Mouse (Mus musculus): Measurements from ENCODE around the gene Prss8. TPM values are rescaled to one million over a fixed set of nuclear protein-coding genes. Genes with fewer than 3 reads are reported as not detected.
A peak's percentile ranks its signal among the peaks of the same experiment; 100 is the strongest.

The Prss8 gene
- total and polyA plus RNA-seq, 2 experiments from 2014 or later, result 0.18 to 8.1 TPM

GRCm38 (mm10) chr7:127885951-127886350 lies 44.0 kb downstream of the Prss8 start:
- Histone ChIP-seq H3K4me1 (ENCODE audit: control insufficient read depth, insufficient read depth) (no peaks in the 10 kb centered on the region), H3K36me3 (replicated peaks; ENCODE audit: control insufficient read depth, insufficient read depth, low read length) (peaks cover 76% of the 10 kb centered on the region), H3K9me3 (replicated peaks; ENCODE audit: control insufficient read depth, low read length) (no peaks in the 10 kb centered on the region), H3K9ac (replicated peaks; ENCODE audit: low read depth, low read length) (no peak overlapping the region; the same call in 1 of the 2 replicates), H3K4me2 (ENCODE audit: low read depth, low read length) (no peak overlapping the region), H3K27ac (ENCODE audit: low read depth) (no peak overlapping the region), H3K4me3 (ENCODE audit: low read depth, low read length) (no peak overlapping the region), H3K27me3 (ENCODE audit: control insufficient read depth, insufficient read depth, low read length) (no peaks in the 10 kb centered on the region)
- DNase-seq (ENCODE audit: low spot score) (no peak), ATAC-seq (ENCODE audit: insufficient read depth, low read depth) (no peak; the same call in 1 of the 2 replicates)
- 55% methylated on average over 6 of the region's 6 CpGs for WGBS
- TF ChIP-seq EP300 (IDR thresholded peaks at IDR 0.05; ENCODE audit: low read depth) (no peak), CTCF (IDR thresholded peaks at IDR 0.05; ENCODE audit: low read depth) (no peak)

DNA sequence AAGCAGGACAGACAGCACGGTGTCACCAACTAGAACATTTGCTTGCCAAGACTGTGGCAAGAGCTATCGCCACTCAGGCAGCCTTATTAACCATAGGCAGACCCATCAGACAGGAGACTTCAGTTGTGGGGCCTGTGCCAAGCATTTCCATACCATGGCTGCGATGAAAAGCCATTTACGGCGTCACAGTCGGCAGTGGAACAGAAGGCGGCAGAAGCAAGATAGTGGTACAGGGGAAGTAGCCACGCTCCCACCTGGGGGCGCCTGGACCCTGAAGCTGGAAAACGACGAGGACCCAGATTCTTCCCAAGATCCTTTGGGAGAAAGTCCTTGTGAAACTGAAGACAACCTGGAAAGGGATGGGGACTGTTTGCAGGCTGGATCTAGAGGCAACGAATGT lies 49.5 kb downstream of the Prss8 start:
- ATAC-seq (ENCODE audit: insufficient read depth, low read depth), result no peak
- peaks cover 5% of the 10 kb centered on the region; the same call in 1 of the 2 replicates for H3K4me1 ChIP-seq (ENCODE audit: control insufficient read depth, insufficient read depth)
- no peak for DNase-seq (ENCODE audit: low spot score)

DNA sequence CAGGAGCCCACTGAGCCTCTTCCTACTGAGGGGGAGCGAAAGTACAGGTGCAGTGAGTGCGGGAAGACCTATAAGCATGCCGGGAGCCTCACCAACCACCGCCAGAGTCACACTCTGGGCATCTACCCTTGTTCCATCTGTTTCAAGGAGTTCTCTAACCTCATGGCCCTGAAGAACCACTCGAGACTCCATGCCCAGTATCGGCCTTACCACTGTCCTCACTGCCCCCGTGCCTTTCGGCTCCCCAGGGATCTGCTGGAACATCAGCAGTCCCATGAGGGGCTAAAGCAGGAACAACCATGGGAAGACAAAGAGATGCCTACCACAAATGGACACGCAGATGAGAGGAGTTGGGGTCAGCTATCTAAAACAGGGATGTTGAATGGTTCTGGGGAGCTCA lies 50.6 kb downstream of the Prss8 start:
- no peak for TF ChIP-seq EP300 (IDR thresholded peaks at IDR 0.05; ENCODE audit: low read depth)
- TF ChIP-seq CTCF (IDR thresholded peaks at IDR 0.05; ENCODE audit: low read depth), result no peak
- Histone ChIP-seq H3K9me3 (replicated peaks; ENCODE audit: control insufficient read depth, low read length) (no peaks in the 10 kb centered on the region), H3K27me3 (ENCODE audit: control insufficient read depth, insufficient read depth, low read length) (no peaks in the 10 kb centered on the region), H3K36me3 (replicated peaks; ENCODE audit: control insufficient read depth, insufficient read depth, low read length) (peaks cover 59% of the 10 kb centered on the region), H3K4me3 (ENCODE audit: low read depth, low read length) (no peak overlapping the region), H3K4me1 (ENCODE audit: control insufficient read depth, insufficient read depth) (peaks cover 9% of the 10 kb centered on the region), H3K9ac (replicated peaks; ENCODE audit: low read depth, low read length) (no peak overlapping the region), H3K4me2 (ENCODE audit: low read depth, low read length) (no peak overlapping the region), H3K27ac (ENCODE audit: low read depth) (no peak overlapping the region)
- ATAC-seq (ENCODE audit: insufficient read depth, low read depth), result no peak
- WGBS, result 95% methylated on average over 9 of the region's 9 CpGs
- DNase-seq (ENCODE audit: low spot score), result no peak

More for the DNA sequence above, 49.5 kb downstream of the Prss8 start:
- 81% methylated on average over 12 of the region's 12 CpGs for WGBS
- Histone ChIP-seq H3K27ac (ENCODE audit: low read depth) (no peak overlapping the region), H3K9ac (replicated peaks; ENCODE audit: low read depth, low read length) (no peak overlapping the region), H3K36me3 (replicated peaks; ENCODE audit: control insufficient read depth, insufficient read depth, low read length) (peaks cover 65% of the 10 kb centered on the region), H3K9me3 (replicated peaks; ENCODE audit: control insufficient read depth, low read length) (no peaks in the 10 kb centered on the region), H3K4me2 (ENCODE audit: low read depth, low read length) (no peak overlapping the region), H3K4me3 (ENCODE audit: low read depth, low read length) (no peak overlapping the region), H3K27me3 (ENCODE audit: control insufficient read depth, insufficient read depth, low read length) (no peaks in the 10 kb centered on the region)
- no peak for TF ChIP-seq EP300 (IDR thresholded peaks at IDR 0.05; ENCODE audit: low read depth)
- no peak for TF ChIP-seq CTCF (IDR thresholded peaks at IDR 0.05; ENCODE audit: low read depth)

- peak; percentile 67 for ATAC-seq (ENCODE audit: insufficient read depth, low read depth)
- WGBS, result under 1% methylated on average over 60 of the region's 60 CpGs
These were observed 53.2 kb downstream of the Prss8 start, which contains the start of gene Zfp668 for GRCm38 (mm10) chr7:127876467-127877348. Gene Zfp668, minus strand, starts transcription at chr7:127876828.

GRCm38 (mm10) chr7:127876041-127876466 lies 53.9 kb downstream of the Prss8 start, which contains the start of gene Zfp646:
Gene Zfp646, plus strand, starts transcription at chr7:127876221.
- ATAC-seq (ENCODE audit: insufficient read depth, low read depth) (peak; percentile 87), DNase-seq (ENCODE audit: low spot score) (peak; percentile 83)
- under 1% methylated on average over 40 of the region's 41 CpGs for WGBS

More at GRCm38 (mm10) chr7:127876467-127877348, 53.2 kb downstream of the Prss8 start, which contains the start of gene Zfp668:
- Histone ChIP-seq H3K4me2 (ENCODE audit: low read depth, low read length) (peak within 1 kb of the TSS; percentile 94), H3K4me1 (ENCODE audit: control insufficient read depth, insufficient read depth) (peaks cover 10% of the 10 kb centered on the region), H3K27me3 (ENCODE audit: control insufficient read depth, insufficient read depth, low read length) (no peaks in the 10 kb centered on the region), H3K9ac (replicated peaks; ENCODE audit: low read depth, low read length) (peak within 1 kb of the TSS; percentile 88), H3K4me3 (ENCODE audit: low read depth, low read length) (peak within 1 kb of the TSS; percentile 91), H3K9me3 (replicated peaks; ENCODE audit: control insufficient read depth, low read length) (no peaks in the 10 kb centered on the region), H3K36me3 (replicated peaks; ENCODE audit: control insufficient read depth, insufficient read depth, low read length) (peaks cover 36% of the 10 kb centered on the region), H3K27ac (ENCODE audit: low read depth) (peak within 1 kb of the TSS; percentile 97)
- peak; percentile 89 for DNase-seq (ENCODE audit: low spot score)
- TF ChIP-seq EP300 (IDR thresholded peaks at IDR 0.05; ENCODE audit: low read depth) (no peak; the same call in 1 of the 2 replicates), CTCF (IDR thresholded peaks at IDR 0.05; ENCODE audit: low read depth) (no peak)

More at GRCm38 (mm10) chr7:127876041-127876466, 53.9 kb downstream of the Prss8 start, which contains the start of gene Zfp646:
- peaks cover 10% of the 10 kb centered on the region for H3K4me1 ChIP-seq (ENCODE audit: control insufficient read depth, insufficient read depth)
- peak within 1 kb of the TSS; percentile 94 for H3K4me2 ChIP-seq (ENCODE audit: low read depth, low read length)
- H3K27me3 ChIP-seq (ENCODE audit: control insufficient read depth, insufficient read depth, low read length), result no peaks in the 10 kb centered on the region
- peak within 1 kb of the TSS; percentile 91 for H3K4me3 ChIP-seq (ENCODE audit: low read depth, low read length)
- TF ChIP-seq EP300 (IDR thresholded peaks at IDR 0.05; ENCODE audit: low read depth), result no peak; the same call in 1 of the 2 replicates
- TF ChIP-seq CTCF (IDR thresholded peaks at IDR 0.05; ENCODE audit: low read depth), result no peak
- peak within 1 kb of the TSS; percentile 88 for H3K9ac ChIP-seq (replicated peaks; ENCODE audit: low read depth, low read length)
- H3K36me3 ChIP-seq (replicated peaks; ENCODE audit: control insufficient read depth, insufficient read depth, low read length), result peaks cover 29% of the 10 kb centered on the region
- peak within 1 kb of the TSS; percentile 97 for H3K27ac ChIP-seq (ENCODE audit: low read depth)
- no peaks in the 10 kb centered on the region for H3K9me3 ChIP-seq (replicated peaks; ENCODE audit: control insufficient read depth, low read length)

Other genes with a start within 250 kb of the Prss8 start
- gene Bcl7c, start 221.2 kb downstream of the Prss8 start, total RNA-seq (2014; rRNA removed; ENCODE audit: low replicate concordance), result 19.3 and 32.4 TPM in 2 replicates
- 25.6 and 27.6 TPM in 2 replicates for gene Bcl7c, start 221.2 kb downstream of the Prss8 start, polyA plus RNA-seq (2015; fragmentation: Nextera tagmentation; extraction: Ambion mirVana)
- 9.3 and 11.1 TPM in 2 replicates for gene Ctf1, start 217.4 kb downstream of the Prss8 start, total RNA-seq (2014; rRNA removed; ENCODE audit: low replicate concordance)
- gene Ctf1, start 217.4 kb downstream of the Prss8 start, polyA plus RNA-seq (2015; fragmentation: Nextera tagmentation; extraction: Ambion mirVana), result 2.6 and 3.1 TPM in 2 replicates
- gene Ctf2, start 197.9 kb downstream of the Prss8 start, total RNA-seq (2014; rRNA removed; ENCODE audit: low replicate concordance), result not detected in 2 replicates
- gene Ctf2, start 197.9 kb downstream of the Prss8 start, polyA plus RNA-seq (2015; fragmentation: Nextera tagmentation; extraction: Ambion mirVana), result not detected in 2 replicates
- gene Fbxl19, start 185.6 kb downstream of the Prss8 start, total RNA-seq (2014; rRNA removed; ENCODE audit: low replicate concordance), result 8.9 and 21.6 TPM in 2 replicates
- gene Fbxl19, start 185.6 kb downstream of the Prss8 start, polyA plus RNA-seq (2015; fragmentation: Nextera tagmentation; extraction: Ambion mirVana), result 0.42 and 0.56 TPM in 2 replicates
- 31.8 and 38.9 TPM in 2 replicates for gene Orai3, start 160.3 kb downstream of the Prss8 start, total RNA-seq (2014; rRNA removed; ENCODE audit: low replicate concordance)
- gene Orai3, start 160.3 kb downstream of the Prss8 start, polyA plus RNA-seq (2015; fragmentation: Nextera tagmentation; extraction: Ambion mirVana), result 17.3 and 17.6 TPM in 2 replicates
- 7.5 and 14.4 TPM in 2 replicates for gene Setd1a, start 153.4 kb downstream of the Prss8 start, total RNA-seq (2014; rRNA removed; ENCODE audit: low replicate concordance)
- gene Setd1a, start 153.4 kb downstream of the Prss8 start, polyA plus RNA-seq (2015; fragmentation: Nextera tagmentation; extraction: Ambion mirVana), result 6.0 and 7.6 TPM in 2 replicates
- not detected in 2 replicates for gene Gm49388, start 144.5 kb downstream of the Prss8 start, total RNA-seq (2014; rRNA removed; ENCODE audit: low replicate concordance)
- gene Gm49388, start 144.5 kb downstream of the Prss8 start, polyA plus RNA-seq (2015; fragmentation: Nextera tagmentation; extraction: Ambion mirVana), result not detected in 2 replicates
- gene Hsd3b7, start 129.5 kb downstream of the Prss8 start, total RNA-seq (2014; rRNA removed; ENCODE audit: low replicate concordance), result 36.1 and 47.4 TPM in 2 replicates
- gene Hsd3b7, start 129.5 kb downstream of the Prss8 start, polyA plus RNA-seq (2015; fragmentation: Nextera tagmentation; extraction: Ambion mirVana), result 23.3 and 27.4 TPM in 2 replicates
- gene Stx4a, start 105.8 kb downstream of the Prss8 start, total RNA-seq (2014; rRNA removed; ENCODE audit: low replicate concordance), result 4.5 and 14.5 TPM in 2 replicates
- 44.7 and 46.5 TPM in 2 replicates for gene Stx4a, start 105.8 kb downstream of the Prss8 start, polyA plus RNA-seq (2015; fragmentation: Nextera tagmentation; extraction: Ambion mirVana)
- 0.15 and 0.19 TPM in 2 replicates for gene Stx1b, start 105.6 kb downstream of the Prss8 start, total RNA-seq (2014; rRNA removed; ENCODE audit: low replicate concordance)
- gene Stx1b, start 105.6 kb downstream of the Prss8 start, polyA plus RNA-seq (2015; fragmentation: Nextera tagmentation; extraction: Ambion mirVana), result 0.38 and 0.51 TPM in 2 replicates
- 19.5 and 25.4 TPM in 2 replicates for gene Zfp646, start 53.9 kb downstream of the Prss8 start, total RNA-seq (2014; rRNA removed; ENCODE audit: low replicate concordance)
- gene Zfp646, start 53.9 kb downstream of the Prss8 start, polyA plus RNA-seq (2015; fragmentation: Nextera tagmentation; extraction: Ambion mirVana), result 2.7 and 3.0 TPM in 2 replicates
- gene Zfp668, start 53.3 kb downstream of the Prss8 start, total RNA-seq (2014; rRNA removed; ENCODE audit: low replicate concordance), result 3.2 and 4.8 TPM in 2 replicates
- gene Zfp668, start 53.3 kb downstream of the Prss8 start, polyA plus RNA-seq (2015; fragmentation: Nextera tagmentation; extraction: Ambion mirVana), result 6.1 and 7.1 TPM in 2 replicates
- gene Prss53, start 39.1 kb downstream of the Prss8 start, total RNA-seq (2014; rRNA removed; ENCODE audit: low replicate concordance), result 0.12 TPM in 1 of 2 replicates, not detected in the other
- gene Prss53, start 39.1 kb downstream of the Prss8 start, polyA plus RNA-seq (2015; fragmentation: Nextera tagmentation; extraction: Ambion mirVana), result 0.26 and 0.66 TPM in 2 replicates
- 1.1 TPM in 1 of 2 replicates, not detected in the other for gene Gm21974, start 34.6 kb downstream of the Prss8 start, total RNA-seq (2014; rRNA removed; ENCODE audit: low replicate concordance)
- gene Gm21974, start 34.6 kb downstream of the Prss8 start, polyA plus RNA-seq (2015; fragmentation: Nextera tagmentation; extraction: Ambion mirVana), result not detected in 2 replicates
- gene Vkorc1, start 34.5 kb downstream of the Prss8 start, total RNA-seq (2014; rRNA removed; ENCODE audit: low replicate concordance), result 36.8 and 59.1 TPM in 2 replicates
- 70.4 and 85.8 TPM in 2 replicates for gene Vkorc1, start 34.5 kb downstream of the Prss8 start, polyA plus RNA-seq (2015; fragmentation: Nextera tagmentation; extraction: Ambion mirVana)
- gene Bckdk, start 26.0 kb downstream of the Prss8 start, total RNA-seq (2014; rRNA removed; ENCODE audit: low replicate concordance), result 117 and 196 TPM in 2 replicates
- 128 and 131 TPM in 2 replicates for gene Bckdk, start 26.0 kb downstream of the Prss8 start, polyA plus RNA-seq (2015; fragmentation: Nextera tagmentation; extraction: Ambion mirVana)
- gene Kat8, start 17.6 kb downstream of the Prss8 start, total RNA-seq (2014; rRNA removed; ENCODE audit: low replicate concordance), result 14.4 and 22.6 TPM in 2 replicates
- 17.0 and 20.4 TPM in 2 replicates for gene Kat8, start 17.6 kb downstream of the Prss8 start, polyA plus RNA-seq (2015; fragmentation: Nextera tagmentation; extraction: Ambion mirVana)
- 14.2 and 17.5 TPM in 2 replicates for gene Prss36, start 16.6 kb upstream of the Prss8 start, total RNA-seq (2014; rRNA removed; ENCODE audit: low replicate concordance)
- gene Prss36, start 16.6 kb upstream of the Prss8 start, polyA plus RNA-seq (2015; fragmentation: Nextera tagmentation; extraction: Ambion mirVana), result 10.1 and 10.2 TPM in 2 replicates
- gene Fus, start 37.4 kb upstream of the Prss8 start, total RNA-seq (2014; rRNA removed; ENCODE audit: low replicate concordance), result 25.8 and 33.4 TPM in 2 replicates
- gene Fus, start 37.4 kb upstream of the Prss8 start, polyA plus RNA-seq (2015; fragmentation: Nextera tagmentation; extraction: Ambion mirVana), result 134 and 175 TPM in 2 replicates
- 30.7 and 89.6 TPM in 2 replicates for gene Pycard, start 63.8 kb upstream of the Prss8 start, total RNA-seq (2014; rRNA removed; ENCODE audit: low replicate concordance)
- gene Pycard, start 63.8 kb upstream of the Prss8 start, polyA plus RNA-seq (2015; fragmentation: Nextera tagmentation; extraction: Ambion mirVana), result 43.0 and 46.4 TPM in 2 replicates
- gene Trim72, start 73.8 kb upstream of the Prss8 start, total RNA-seq (2014; rRNA removed; ENCODE audit: low replicate concordance), result 22.8 and 52.7 TPM in 2 replicates
- gene Trim72, start 73.8 kb upstream of the Prss8 start, polyA plus RNA-seq (2015; fragmentation: Nextera tagmentation; extraction: Ambion mirVana), result 2.2 and 2.3 TPM in 2 replicates
- gene Itgam, start 132.5 kb upstream of the Prss8 start, total RNA-seq (2014; rRNA removed; ENCODE audit: low replicate concordance), result 0.38 and 1.9 TPM in 2 replicates
- gene Itgam, start 132.5 kb upstream of the Prss8 start, polyA plus RNA-seq (2015; fragmentation: Nextera tagmentation; extraction: Ambion mirVana), result 0.53 and 0.58 TPM in 2 replicates
- not detected in 2 replicates for gene Gm49368, start 132.6 kb upstream of the Prss8 start, total RNA-seq (2014; rRNA removed; ENCODE audit: low replicate concordance)
- gene Gm49368, start 132.6 kb upstream of the Prss8 start, polyA plus RNA-seq (2015; fragmentation: Nextera tagmentation; extraction: Ambion mirVana), result not detected in 2 replicates
- gene Itgax, start 199.4 kb upstream of the Prss8 start, total RNA-seq (2014; rRNA removed; ENCODE audit: low replicate concordance), result 0.70 TPM in 1 of 2 replicates, not detected in the other
- gene Itgax, start 199.4 kb upstream of the Prss8 start, polyA plus RNA-seq (2015; fragmentation: Nextera tagmentation; extraction: Ambion mirVana), result 0.12 and 0.19 TPM in 2 replicates
- not detected in 2 replicates for gene Itgad, start 224.3 kb upstream of the Prss8 start, total RNA-seq (2014; rRNA removed; ENCODE audit: low replicate concordance)
- 0.25 TPM in 1 of 2 replicates, not detected in the other for gene Itgad, start 224.3 kb upstream of the Prss8 start, polyA plus RNA-seq (2015; fragmentation: Nextera tagmentation; extraction: Ambion mirVana)